Mouse (Mus musculus): ENCODE results near the gene Rnase4. TPM values are rescaled to one million over a fixed set of nuclear protein-coding genes. Genes with fewer than 3 reads are reported as not detected.

The Rnase4 gene
- polyA plus RNA-seq, 1 experiment = 8.8 TPM

DNA sequence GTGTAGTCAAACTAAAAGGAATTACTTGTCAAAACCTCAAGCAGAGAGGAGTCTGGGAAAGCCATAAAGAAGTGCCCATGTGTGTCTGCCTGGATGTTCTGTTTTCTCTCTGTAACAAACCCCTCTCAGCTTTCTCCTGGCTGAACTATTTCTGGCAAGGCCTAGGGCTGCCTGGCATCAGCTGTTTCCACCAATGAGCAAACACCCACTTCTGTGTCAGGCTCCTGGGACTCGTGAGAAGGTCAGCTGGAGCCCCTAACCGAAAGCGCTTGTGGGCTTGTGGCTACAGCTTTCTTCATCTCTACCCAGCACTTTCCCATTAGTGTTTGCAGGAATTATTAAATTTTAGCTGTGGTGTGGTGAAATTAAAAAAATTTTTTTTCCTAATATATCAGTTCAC, 21.1 kb downstream of the Rnase4 start:
- no peaks in the 10 kb centered on the region for H3K4me1 ChIP-seq (ENCODE audit: control insufficient read depth, insufficient read depth, low read length)

GRCm38 (mm10) chr14:51113476-51113875, 22.6 kb downstream of the Rnase4 start:
- Histone ChIP-seq H3K36me3 (ENCODE audit: control insufficient read depth, insufficient read depth, low read length) (no peaks in the 10 kb centered on the region), H3K27ac (ENCODE audit: control insufficient read depth, insufficient read depth, low read depth, low read length) (no peak overlapping the region), H3K4me3 (ENCODE audit: control insufficient read depth, low read depth, low read length) (no peak overlapping the region), H3K4me1 (ENCODE audit: control insufficient read depth, insufficient read depth, low read length) (no peaks in the 10 kb centered on the region), H3K27me3 (ENCODE audit: control insufficient read depth, insufficient read depth, low read length) (no peaks in the 10 kb centered on the region)
- no peak for TF ChIP-seq POLR2A (IDR thresholded peaks at IDR 0.05; ENCODE audit: control insufficient read depth, low read depth, low read length)
- TF ChIP-seq CTCF (IDR thresholded peaks at IDR 0.05; ENCODE audit: control insufficient read depth, insufficient read depth, insufficient replicate concordance, low read depth, low read length) = no peak

More for the DNA sequence above, 21.1 kb downstream of the Rnase4 start:
- Histone ChIP-seq H3K36me3 (ENCODE audit: control insufficient read depth, insufficient read depth, low read length) (no peaks in the 10 kb centered on the region), H3K27me3 (ENCODE audit: control insufficient read depth, insufficient read depth, low read length) (no peaks in the 10 kb centered on the region), H3K27ac (ENCODE audit: control insufficient read depth, insufficient read depth, low read depth, low read length) (no peak overlapping the region), H3K4me3 (ENCODE audit: control insufficient read depth, low read depth, low read length) (no peak overlapping the region)
- no peak for TF ChIP-seq POLR2A (IDR thresholded peaks at IDR 0.05; ENCODE audit: control insufficient read depth, low read depth, low read length)
- no peak for TF ChIP-seq CTCF (IDR thresholded peaks at IDR 0.05; ENCODE audit: control insufficient read depth, insufficient read depth, insufficient replicate concordance, low read depth, low read length)

- TF ChIP-seq CTCF (IDR thresholded peaks at IDR 0.05; ENCODE audit: control insufficient read depth, insufficient read depth, insufficient replicate concordance, low read depth, low read length) (no peak), POLR2A (IDR thresholded peaks at IDR 0.05; ENCODE audit: control insufficient read depth, low read depth, low read length) (no peak)
- Histone ChIP-seq H3K4me3 (ENCODE audit: control insufficient read depth, low read depth, low read length) (no peak within 1 kb of the TSS), H3K27ac (ENCODE audit: control insufficient read depth, insufficient read depth, low read depth, low read length) (no peak within 1 kb of the TSS), H3K4me1 (ENCODE audit: control insufficient read depth, insufficient read depth, low read length) (no peaks in the 10 kb centered on the region), H3K36me3 (ENCODE audit: control insufficient read depth, insufficient read depth, low read length) (no peaks in the 10 kb centered on the region), H3K27me3 (ENCODE audit: control insufficient read depth, insufficient read depth, low read length) (no peaks in the 10 kb centered on the region)
Measured at GRCm38 (mm10) chr14:51113916-51114560, 23.2 kb downstream of the Rnase4 start, which contains the start of gene Eddm3b. Eddm3b (plus strand) TSS chr14:51114426.

GRCm38 (mm10) chr14:51125684-51126083, 34.8 kb downstream of the Rnase4 start:
- H3K27ac ChIP-seq (ENCODE audit: control insufficient read depth, insufficient read depth, low read depth, low read length) = no peak overlapping the region
- no peaks in the 10 kb centered on the region for H3K4me1 ChIP-seq (ENCODE audit: control insufficient read depth, insufficient read depth, low read length)
- no peak for TF ChIP-seq POLR2A (IDR thresholded peaks at IDR 0.05; ENCODE audit: control insufficient read depth, low read depth, low read length)
- TF ChIP-seq CTCF (IDR thresholded peaks at IDR 0.05; ENCODE audit: control insufficient read depth, insufficient read depth, insufficient replicate concordance, low read depth, low read length) = no peak
- H3K36me3 ChIP-seq (ENCODE audit: control insufficient read depth, insufficient read depth, low read length) = no peaks in the 10 kb centered on the region
- H3K4me3 ChIP-seq (ENCODE audit: control insufficient read depth, low read depth, low read length) = no peak overlapping the region
- no peaks in the 10 kb centered on the region for H3K27me3 ChIP-seq (ENCODE audit: control insufficient read depth, insufficient read depth, low read length)

GRCm38 (mm10) chr14:51127648-51128258, 36.9 kb downstream of the Rnase4 start:
- TF ChIP-seq POLR2A (IDR thresholded peaks at IDR 0.05; ENCODE audit: control insufficient read depth, low read depth, low read length) (no peak), CTCF (IDR thresholded peaks at IDR 0.05; ENCODE audit: control insufficient read depth, insufficient read depth, insufficient replicate concordance, low read depth, low read length) (no peak)
- Histone ChIP-seq H3K4me1 (ENCODE audit: control insufficient read depth, insufficient read depth, low read length) (no peaks in the 10 kb centered on the region), H3K4me3 (ENCODE audit: control insufficient read depth, low read depth, low read length) (no peak overlapping the region), H3K27me3 (ENCODE audit: control insufficient read depth, insufficient read depth, low read length) (no peaks in the 10 kb centered on the region), H3K36me3 (ENCODE audit: control insufficient read depth, insufficient read depth, low read length) (no peaks in the 10 kb centered on the region), H3K27ac (ENCODE audit: control insufficient read depth, insufficient read depth, low read depth, low read length) (no peak overlapping the region)

GRCm38 (mm10) chr14:51128775-51129623, 38.1 kb downstream of the Rnase4 start:
- Histone ChIP-seq H3K27me3 (ENCODE audit: control insufficient read depth, insufficient read depth, low read length) (no peaks in the 10 kb centered on the region), H3K4me3 (ENCODE audit: control insufficient read depth, low read depth, low read length) (no peak overlapping the region), H3K36me3 (ENCODE audit: control insufficient read depth, insufficient read depth, low read length) (no peaks in the 10 kb centered on the region), H3K27ac (ENCODE audit: control insufficient read depth, insufficient read depth, low read depth, low read length) (no peak overlapping the region), H3K4me1 (ENCODE audit: control insufficient read depth, insufficient read depth, low read length) (no peaks in the 10 kb centered on the region)
- TF ChIP-seq POLR2A (IDR thresholded peaks at IDR 0.05; ENCODE audit: control insufficient read depth, low read depth, low read length) = no peak
- TF ChIP-seq CTCF (IDR thresholded peaks at IDR 0.05; ENCODE audit: control insufficient read depth, insufficient read depth, insufficient replicate concordance, low read depth, low read length) = no peak

DNA sequence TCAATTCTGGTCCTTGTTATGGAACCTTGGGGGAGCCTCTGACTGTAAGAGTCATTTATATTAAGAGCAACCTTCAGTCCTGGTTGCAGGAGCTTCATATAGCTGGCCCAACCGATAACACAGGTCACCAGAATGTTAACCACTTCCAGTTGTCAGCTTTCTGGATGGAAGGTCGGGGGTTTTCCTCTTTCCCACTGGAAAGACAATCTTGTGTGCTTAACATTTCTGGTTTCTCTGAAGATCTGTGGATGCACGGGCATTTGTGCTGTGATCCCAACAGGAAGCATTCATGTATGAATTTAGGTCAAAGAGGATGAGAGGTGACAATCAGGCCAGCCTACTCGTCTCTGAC, 38.7 kb downstream of the Rnase4 start:
- no peaks in the 10 kb centered on the region for H3K36me3 ChIP-seq (ENCODE audit: control insufficient read depth, insufficient read depth, low read length)
- H3K27ac ChIP-seq (ENCODE audit: control insufficient read depth, insufficient read depth, low read depth, low read length) = no peak overlapping the region
- H3K27me3 ChIP-seq (ENCODE audit: control insufficient read depth, insufficient read depth, low read length) = no peaks in the 10 kb centered on the region
- H3K4me1 ChIP-seq (ENCODE audit: control insufficient read depth, insufficient read depth, low read length) = no peaks in the 10 kb centered on the region
- TF ChIP-seq CTCF (IDR thresholded peaks at IDR 0.05; ENCODE audit: control insufficient read depth, insufficient read depth, insufficient replicate concordance, low read depth, low read length) (no peak), POLR2A (IDR thresholded peaks at IDR 0.05; ENCODE audit: control insufficient read depth, low read depth, low read length) (no peak)
- no peak overlapping the region for H3K4me3 ChIP-seq (ENCODE audit: control insufficient read depth, low read depth, low read length)
